Mouse (Mus musculus): ENCODE data around the gene Ice1.

Ice1 gene

GRCm38 (mm10) chr13:70639639-70640038, 2.2 kb upstream of the Ice1 start:
- no peak for DNase-seq (ENCODE audit: low spot score in 2 of 2)

GRCm38 (mm10) chr13:70637662-70638291, 343 bp upstream of the Ice1 start:
- peak; percentile 92 to 94 for DNase-seq (ENCODE audit: low spot score in 2 of 2)

GRCm38 (mm10) chr13:70636706-70637105, 728 bp downstream of the Ice1 start:
- no peak for DNase-seq (ENCODE audit: low spot score in 2 of 2)

DNA sequence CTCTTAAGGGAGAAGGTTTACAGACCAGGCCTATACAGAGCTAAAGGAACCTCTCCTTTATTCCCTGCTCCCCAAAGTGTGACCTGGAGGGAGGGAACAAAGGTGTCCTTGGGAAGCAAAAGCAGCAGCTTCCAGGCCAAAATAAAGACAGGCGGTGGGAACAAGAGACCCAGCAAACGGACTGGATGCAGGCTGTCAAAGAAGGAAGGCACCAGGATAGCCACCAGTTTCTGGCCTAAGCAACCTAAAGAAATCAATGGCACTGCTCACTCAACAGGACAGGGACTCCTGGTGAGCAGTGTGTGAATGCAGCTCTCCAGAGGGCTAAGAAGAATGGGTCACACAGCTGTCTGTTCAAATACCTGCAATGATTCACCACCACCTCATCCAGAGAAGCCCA, 1.8 kb downstream of the Ice1 start:
- no peak for DNase-seq (ENCODE audit: low spot score in 2 of 2)

DNA sequence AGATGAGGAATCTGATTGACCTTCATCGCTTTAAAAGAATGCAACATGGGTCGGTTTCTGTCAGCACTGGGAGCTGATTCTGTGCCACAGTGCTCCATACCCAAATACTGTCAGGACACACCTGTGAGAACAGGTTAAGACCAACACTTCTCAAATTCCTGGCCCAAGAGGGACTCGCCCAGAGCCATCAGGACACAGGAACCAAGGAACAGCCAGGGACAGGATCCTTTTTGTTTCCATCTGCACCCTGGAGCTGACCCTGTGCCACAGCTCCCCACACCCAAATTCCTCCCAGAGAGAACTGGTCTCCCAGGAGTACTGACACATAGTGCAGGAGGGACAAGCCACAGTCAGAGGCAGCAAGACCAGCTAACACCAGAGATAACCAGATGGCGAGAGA, 11.0 kb downstream of the Ice1 start:
- no peak for DNase-seq (ENCODE audit: low spot score in 2 of 2)

DNA sequence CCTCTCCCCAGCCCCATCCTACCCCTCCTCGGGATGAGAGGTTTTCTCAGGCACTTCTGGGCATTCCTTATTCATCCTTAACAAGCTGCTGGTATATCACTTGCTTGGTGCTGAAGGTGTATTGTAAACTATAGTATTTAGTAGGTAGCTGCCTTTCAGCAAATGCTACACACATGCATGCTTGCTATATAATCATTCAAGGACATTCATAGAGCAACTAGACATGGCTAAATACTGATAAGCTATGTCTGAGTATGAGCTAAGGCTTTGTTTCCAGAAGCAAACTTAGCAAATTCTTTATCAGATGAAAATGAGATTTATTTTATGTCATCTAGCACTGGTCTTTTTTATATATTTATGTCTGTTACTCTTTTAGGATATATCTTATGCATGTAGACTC, 11.8 kb downstream of the Ice1 start:
- DNase-seq (ENCODE audit: low spot score in 2 of 2), result no peak

DNA sequence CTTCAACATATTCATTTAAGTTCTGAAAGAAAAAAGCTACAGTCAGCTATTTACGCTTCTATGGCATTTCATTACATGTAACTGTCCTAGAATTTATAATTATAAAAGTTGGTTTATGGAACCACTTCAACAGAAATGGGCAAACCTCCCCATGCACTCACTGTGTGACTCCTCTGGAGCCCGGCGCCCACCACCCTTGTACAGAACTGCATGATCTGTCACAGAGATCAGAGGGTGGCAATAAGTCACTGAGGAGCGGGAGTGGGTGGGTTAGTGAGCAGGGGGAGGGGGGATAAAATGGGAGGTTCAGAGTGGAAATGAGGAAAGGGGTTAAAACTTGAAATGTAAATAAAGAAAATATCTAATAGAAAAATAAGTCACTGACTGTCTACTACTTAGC, 13.0 kb downstream of the Ice1 start:
- no peak for DNase-seq (ENCODE audit: low spot score in 2 of 2)

- DNase-seq (ENCODE audit: low spot score in 2 of 2), result no peak
Measured at GRCm38 (mm10) chr13:70622461-70623057, 14.9 kb downstream of the Ice1 start.

DNA sequence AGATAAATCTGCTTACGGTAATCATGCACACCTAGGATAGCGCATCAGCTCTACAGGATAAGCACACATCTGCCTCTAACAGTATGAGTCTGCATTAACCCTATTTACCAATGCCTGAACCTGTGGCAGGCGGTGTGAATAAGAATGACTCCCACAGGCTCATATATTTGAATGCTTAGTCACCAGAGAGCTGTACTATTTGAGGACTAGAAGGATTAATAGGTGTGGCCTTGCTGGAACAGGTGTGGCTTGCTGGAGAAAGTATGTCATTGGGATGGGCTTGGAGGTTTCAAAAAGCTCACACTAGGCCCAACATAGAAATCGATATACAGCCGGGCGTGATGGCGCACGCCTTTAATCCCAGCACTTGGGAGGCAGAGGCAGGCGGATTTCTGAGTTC, 15.9 kb downstream of the Ice1 start:
- DNase-seq (ENCODE audit: low spot score in 2 of 2), result no peak

GRCm38 (mm10) chr13:70612837-70613236, 24.6 kb downstream of the Ice1 start:
- no peak for DNase-seq (ENCODE audit: low spot score in 2 of 2)

DNA sequence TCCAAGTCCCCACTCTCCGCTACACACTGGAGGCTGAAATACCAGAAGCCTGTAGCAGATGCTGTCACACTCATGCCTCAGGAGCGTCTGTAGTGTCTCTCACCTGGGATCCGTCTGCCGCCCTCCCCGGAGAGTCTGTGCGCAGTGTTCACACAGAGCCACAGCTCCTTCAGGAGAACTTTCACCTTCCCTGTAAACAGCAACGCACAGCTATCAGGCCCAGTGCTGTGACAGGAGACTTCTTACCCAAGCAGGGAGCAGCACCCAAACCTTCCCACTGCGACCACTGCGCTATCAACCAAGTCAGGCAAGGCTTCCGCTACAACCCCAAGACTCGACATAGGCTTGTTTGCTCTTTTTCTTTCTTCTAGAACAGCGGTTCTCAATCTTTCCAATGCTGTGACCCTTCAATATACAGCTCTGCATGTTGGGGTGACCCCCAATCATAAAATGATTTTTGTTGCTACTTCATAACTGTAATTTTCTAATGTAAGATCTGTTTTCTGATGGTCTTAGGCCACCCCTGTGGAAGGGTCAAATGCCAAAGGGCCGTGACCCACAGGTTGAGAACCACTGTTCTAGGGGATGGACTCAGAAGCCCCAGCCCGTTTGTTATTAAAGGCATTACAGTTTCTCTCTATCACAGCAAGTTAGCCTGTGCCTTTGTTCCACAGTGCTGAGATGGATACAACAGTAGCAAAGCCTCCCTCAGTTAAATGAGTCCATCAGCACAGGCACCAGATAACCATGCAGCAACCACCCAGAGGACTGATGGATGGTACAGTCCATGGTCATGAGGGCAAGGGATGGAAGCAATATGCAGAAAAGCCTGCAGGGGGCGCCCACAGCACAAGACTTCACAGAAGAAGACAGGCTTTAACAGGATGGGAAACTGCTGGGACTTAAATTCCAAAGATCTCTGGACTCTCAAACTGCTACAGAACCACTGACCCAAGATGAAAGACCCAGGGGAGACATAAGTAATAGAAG, 26.7 kb downstream of the Ice1 start:
- DNase-seq (ENCODE audit: low spot score in 2 of 2), result peak in 1 of 2 experiments; percentile 29

GRCm38 (mm10) chr13:70609632-70610031, 27.8 kb downstream of the Ice1 start:
- no peak for DNase-seq (ENCODE audit: low spot score in 2 of 2)

DNA sequence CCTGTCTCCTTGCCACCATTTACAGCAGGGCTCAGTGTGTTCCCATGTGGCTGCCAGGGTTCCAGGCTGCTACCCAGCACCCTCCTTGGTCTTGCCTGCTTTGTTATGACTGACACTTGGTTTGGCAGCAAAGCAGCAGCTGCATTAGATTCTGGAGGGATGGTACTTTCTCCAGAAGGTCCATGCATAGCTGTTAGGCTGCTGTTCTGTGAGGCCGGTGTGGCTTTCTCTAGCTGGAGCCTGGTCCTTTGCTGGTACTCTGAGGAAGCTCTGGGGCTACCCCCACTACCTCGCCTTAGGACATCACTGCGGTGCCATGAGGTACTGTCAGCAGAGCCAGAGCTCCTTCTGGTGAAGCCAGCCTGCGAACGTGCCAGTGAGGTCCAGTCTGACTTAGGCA, 32.1 kb downstream of the Ice1 start:
- no peak for DNase-seq (ENCODE audit: low spot score in 2 of 2)

DNA sequence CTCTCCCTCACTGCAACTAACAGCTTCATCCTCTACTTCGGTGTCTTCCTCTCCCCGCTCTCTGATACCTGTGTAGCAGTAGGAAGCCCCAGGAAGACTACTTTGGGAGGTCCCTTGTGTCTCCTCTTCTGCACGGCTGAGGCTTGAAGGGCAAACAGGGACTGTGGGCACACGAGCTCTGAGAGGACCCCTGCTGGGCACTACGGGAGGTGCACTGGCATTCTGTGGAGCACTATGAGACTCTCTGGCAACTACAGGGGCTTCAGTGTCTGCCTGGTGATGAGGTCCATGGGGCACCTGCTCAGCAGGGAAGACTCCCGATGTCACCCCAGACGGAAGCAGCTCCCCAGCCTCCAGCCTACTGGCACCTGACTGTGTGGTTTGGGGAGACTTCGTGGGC, 32.7 kb downstream of the Ice1 start:
- no peak for DNase-seq (ENCODE audit: low spot score in 2 of 2)

DNA sequence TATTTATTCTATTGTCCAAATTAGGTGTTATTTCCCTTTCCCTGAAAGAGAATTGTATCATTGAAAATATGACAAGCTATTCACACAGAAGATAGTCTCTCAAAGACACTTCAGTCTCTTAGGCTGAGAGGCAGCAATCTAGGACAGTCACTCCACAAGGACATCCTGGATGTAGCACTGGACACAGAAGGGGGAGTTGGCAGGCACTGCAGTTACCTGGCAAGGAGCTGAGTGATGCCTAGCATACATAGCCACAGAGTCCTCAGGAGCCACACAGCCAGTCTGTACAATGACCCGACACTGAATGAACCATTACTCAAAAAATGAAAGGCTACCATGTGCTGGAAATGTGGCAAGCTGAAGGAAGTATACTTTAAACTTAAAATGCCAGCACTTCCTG, 35.9 kb downstream of the Ice1 start:
- DNase-seq (ENCODE audit: low spot score in 2 of 2), result no peak

GRCm38 (mm10) chr13:70599964-70600619, 37.3 kb downstream of the Ice1 start:
- no peak for DNase-seq (ENCODE audit: low spot score in 2 of 2)

DNA sequence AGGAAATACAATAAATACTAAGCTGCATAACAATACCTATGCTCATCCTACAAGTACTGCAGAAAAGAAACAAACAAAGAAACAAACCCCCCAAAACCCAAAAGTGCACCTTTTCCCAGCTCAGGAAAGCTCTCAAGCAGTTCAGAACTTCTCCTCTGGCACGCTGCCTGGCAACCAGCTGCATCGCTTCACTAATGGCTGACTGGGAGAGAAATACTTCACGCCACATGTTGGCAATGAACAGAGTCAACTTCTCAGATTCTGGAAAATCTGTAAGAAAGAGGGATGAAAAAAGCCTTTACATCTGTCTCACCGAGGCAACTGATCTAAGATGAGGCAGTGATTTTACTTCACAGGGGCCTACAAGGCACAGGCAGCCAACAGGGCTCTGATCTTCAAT, 38.5 kb downstream of the Ice1 start:
- DNase-seq (ENCODE audit: low spot score in 2 of 2), result no peak

DNA sequence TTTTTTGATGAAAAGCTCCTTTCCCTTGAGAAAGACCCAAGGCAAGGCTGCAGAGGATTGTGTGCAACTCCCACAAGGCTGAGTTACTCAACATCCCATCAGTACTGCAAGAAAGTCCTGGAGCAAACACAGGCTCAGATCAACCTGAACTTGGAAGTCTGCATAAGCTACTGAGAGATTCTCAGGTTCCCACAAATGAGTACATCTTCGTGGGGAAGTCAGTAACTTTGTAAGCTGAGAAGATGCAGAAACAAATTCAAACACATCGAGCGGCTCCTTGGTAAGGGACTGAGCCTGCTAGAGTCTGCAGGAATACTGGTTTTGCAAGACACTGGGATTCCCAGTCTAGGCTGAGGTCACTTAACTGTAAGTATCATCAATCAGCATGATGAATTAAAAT, 40.5 kb downstream of the Ice1 start:
- no peak for DNase-seq (ENCODE audit: low spot score in 2 of 2)

GRCm38 (mm10) chr13:70590248-70590762, 47.1 kb downstream of the Ice1 start:
- peak in 1 of 2 experiments; percentile 37 for DNase-seq (ENCODE audit: low spot score in 2 of 2)

DNA sequence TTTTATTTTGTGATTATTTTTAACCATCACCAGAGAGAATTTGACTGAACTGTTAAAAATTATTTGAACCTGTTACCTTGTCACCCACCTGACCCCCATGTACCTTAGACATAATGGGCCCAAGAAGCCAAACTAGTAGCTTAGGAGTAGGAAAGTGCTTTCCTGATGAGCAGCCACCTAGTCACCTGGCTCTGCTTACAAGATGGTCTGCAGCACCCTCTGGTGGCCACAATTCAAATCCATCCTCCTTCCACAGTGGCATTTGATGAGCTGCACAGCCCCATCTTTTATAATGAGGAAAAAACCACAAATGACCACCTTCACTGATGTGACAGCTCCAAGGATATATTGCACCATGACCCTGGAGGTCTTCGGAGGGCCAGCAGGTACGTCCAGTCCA, 50.5 kb downstream of the Ice1 start:
- peak in 1 of 2 experiments; percentile 23 for DNase-seq (ENCODE audit: low spot score in 2 of 2)

DNA sequence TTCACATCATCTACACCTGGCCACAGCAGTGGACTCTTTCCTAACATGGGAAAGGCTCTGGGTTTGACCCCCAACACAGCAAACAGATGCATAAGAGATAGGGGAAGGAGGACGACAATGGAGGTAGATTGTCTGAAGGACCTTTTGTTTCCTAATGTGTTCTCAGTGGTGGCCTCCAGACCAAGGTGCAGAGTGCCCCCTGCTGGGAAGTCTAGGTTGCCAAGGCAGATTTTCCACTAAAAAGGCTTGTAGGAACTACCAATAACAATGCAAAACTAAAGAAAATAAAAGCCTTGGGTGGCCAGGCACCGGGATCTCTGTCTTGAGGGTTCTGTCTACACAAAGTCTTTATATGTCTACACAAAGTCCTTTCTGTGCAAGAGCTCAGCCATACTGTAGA, 54.9 kb downstream of the Ice1 start:
- no peak for DNase-seq (ENCODE audit: low spot score in 2 of 2)

DNA sequence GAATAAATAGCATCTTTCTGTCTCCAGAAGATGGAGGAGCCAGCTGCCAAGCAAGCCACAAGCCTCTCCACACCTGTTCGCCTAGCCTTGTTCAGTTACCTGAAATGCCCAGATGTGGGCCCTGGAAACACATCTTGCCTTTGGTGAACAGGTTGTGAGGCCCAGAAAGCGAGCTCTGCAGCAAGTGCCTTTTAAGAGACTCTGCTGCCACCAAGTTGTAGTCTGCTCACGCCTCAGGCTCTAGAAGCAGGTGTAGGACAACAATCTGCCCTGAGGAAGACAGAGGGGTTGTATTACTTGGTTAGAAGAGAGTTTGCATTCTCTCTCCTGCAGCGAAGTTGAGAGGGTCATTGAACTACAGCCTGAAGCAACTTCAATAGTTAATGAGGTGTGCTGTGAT, 55.9 kb downstream of the Ice1 start:
- DNase-seq (ENCODE audit: low spot score in 2 of 2), result no peak
